Mouse (Mus musculus) midbrain, postnatal 0 days (tissue): ENCODE data around the gene Tbata. TPM values are rescaled to one million over a fixed set of nuclear protein-coding genes. Genes with fewer than 3 reads are reported as not detected.

Experiments used
- ATAC-seq: fragments of 200-750 bp; cut with Nextera tagmentation; 2 replicates; pipeline ENCODE4 v1.8.0; 2017; ENCODE audit warnings: moderate number of reproducible peaks, mild to moderate bottlenecking, moderate TSS enrichment, moderate library complexity; ENCODE audit not compliant: low FRiP score
- DNase-seq: peaks from one replicate; pipeline ENCODE4 v3.0.0-alpha.2; 2015; ENCODE audit warnings: low spot score
- H3K27ac ChIP-seq: fragments of 300-500 bp; sonication (generic); 2 replicates; pipeline ENCODE4 v1.5.1; 2014; ENCODE audit warnings: low read depth, mild to moderate bottlenecking, low read length, mixed read lengths
- H3K27me3 ChIP-seq: fragments of 300-500 bp; sonication (generic); 2 replicates; pipeline ENCODE4 v1.6.1; 2014; ENCODE audit warnings: low read length, control low read depth, mixed read lengths; ENCODE audit not compliant: insufficient read depth
- H3K36me3 ChIP-seq: fragments of 300-500 bp; sonication (generic); 2 replicates; pipeline ENCODE4 v1.6.1; 2014; ENCODE audit warnings: low read length, control low read depth, mixed read lengths; ENCODE audit not compliant: insufficient read depth
- H3K4me1 ChIP-seq: fragments of 300-500 bp; sonication (generic); 2 replicates; pipeline ENCODE4 v1.6.1; 2014; ENCODE audit warnings: mild to moderate bottlenecking, control low read depth, antibody characterized with exemption, low read length, mixed read lengths; ENCODE audit not compliant: insufficient read depth
- H3K4me2 ChIP-seq: fragments of 300-500 bp; sonication (generic); 2 replicates; pipeline ENCODE4 v1.6.1; 2014; ENCODE audit warnings: low read depth, mild to moderate bottlenecking, low read length, mixed read lengths; ENCODE audit not compliant: poor library complexity, severe bottlenecking
- H3K4me3 ChIP-seq: fragments of 300-500 bp; sonication (generic); 2 replicates; pipeline ENCODE4 v1.5.1; 2014; ENCODE audit warnings: low read depth, mild to moderate bottlenecking, low read length, moderate library complexity
- H3K9ac ChIP-seq: fragments of 300-500 bp; sonication (generic); replicated peaks from 2 replicates; pipeline ENCODE4 v1.6.1; 2014; ENCODE audit warnings: mild to moderate bottlenecking, low read length, moderate library complexity, mixed read lengths; ENCODE audit not compliant: poor library complexity, severe bottlenecking
- H3K9me3 ChIP-seq: fragments of 300-500 bp; sonication (generic); 2 replicates; pipeline ENCODE4 v1.6.1; 2016; ENCODE audit warnings: low read length, control low read depth
- CTCF ChIP-seq: IDR thresholded peaks from 2 replicates; pipeline ENCODE4 v1.5.1; 2016; ENCODE audit warnings: antibody characterized with exemption, mild to moderate bottlenecking
- WGBS: fragments of 180-500 bp; shearing (Covaris S2); extraction: QIAGEN DNeasy Blood & Tissue Kit; methylation state at CpG from one replicate; pipeline ENCODE4 v1.1.7; 2014; 5-methylcytosine and 5-hydroxymethylcytosine counted together
- polyA plus RNA-seq: library from polyadenylated mRNA; unstranded; fragments of >200 nt; fragmentation: Nextera tagmentation; extraction: Ambion mirVana; gene quantifications from 2 replicates; pipeline ENCODE4 v1.2.1, GENCODE M21; 2015
- total RNA-seq: library from RNA; depleted of rRNA; stranded (reverse); fragments of >200 nt; gene quantifications from 2 replicates; pipeline ENCODE4 v1.2.3, GENCODE M21; 2014; rRNA removed

Tbata gene
- total RNA-seq (0.11 TPM in 1 of 2 replicates, not detected in the other), polyA plus RNA-seq (0.11 TPM in 1 of 2 replicates, not detected in the other)

GRCm38 (mm10) chr10:61171654-61172053, at the start of gene Tbata:
Gene Tbata (plus strand): TSS chr10:61171954.
- DNase-seq (no peak), ATAC-seq (no peak)
- Histone ChIP-seq H3K27me3 (no peaks in the 10 kb centered on the region; the same call in 1 of the 2 replicates), H3K4me3 (no peak within 1 kb of the TSS), H3K4me1 (no peaks in the 10 kb centered on the region), H3K36me3 (no peaks in the 10 kb centered on the region), H3K4me2 (no peak within 1 kb of the TSS), H3K9ac (no peak within 1 kb of the TSS), H3K27ac (no peak within 1 kb of the TSS), H3K9me3 (no peaks in the 10 kb centered on the region)
- 76% methylated on average over 3 of the region's 3 CpGs for whole genome bisulfite sequencing
- no peak for TF ChIP-seq CTCF

DNA sequence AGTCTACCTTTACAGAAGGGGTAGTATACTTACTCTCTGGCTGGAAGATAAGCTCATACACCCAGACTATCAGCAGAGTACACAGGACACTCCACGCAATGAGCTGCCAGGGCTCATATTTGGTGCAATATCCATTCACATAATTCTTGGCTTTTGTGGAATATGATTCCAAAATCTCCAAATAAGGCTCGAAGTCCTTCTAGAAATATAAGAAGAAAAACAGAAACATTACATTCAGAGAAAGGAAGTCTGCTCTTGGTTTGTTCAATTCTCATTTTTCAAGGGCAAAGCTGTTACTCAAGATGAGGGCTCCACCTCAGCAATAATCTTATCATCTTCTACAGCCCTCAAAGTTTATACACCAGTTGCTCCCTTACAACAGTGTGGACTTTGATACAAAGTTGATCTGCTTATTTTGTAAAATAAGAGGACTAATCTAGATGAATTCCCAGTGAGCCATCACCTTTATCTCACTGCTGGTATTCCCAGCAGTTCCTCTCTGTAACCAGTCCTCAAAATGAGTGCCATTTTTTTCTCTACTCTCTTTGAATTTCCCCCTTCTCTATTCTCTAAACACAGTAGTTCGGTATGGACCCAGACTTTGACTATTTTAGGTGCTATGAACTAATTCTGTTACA, 48.4 kb upstream of the Tbata start:
- peaks cover 10% of the 10 kb centered on the region; the same call in 1 of the 2 replicates for H3K36me3 ChIP-seq
- TF ChIP-seq CTCF: no peak
- no peak for DNase-seq
- H3K4me3 ChIP-seq: no peak overlapping the region
- H3K27me3 ChIP-seq: no peaks in the 10 kb centered on the region
- H3K4me2 ChIP-seq: no peak overlapping the region
- H3K27ac ChIP-seq: no peak overlapping the region
- H3K9me3 ChIP-seq: no peaks in the 10 kb centered on the region
- H3K4me1 ChIP-seq: no peaks in the 10 kb centered on the region
- no peak overlapping the region for H3K9ac ChIP-seq
- no peak for ATAC-seq
- WGBS: 95% methylated on average over 3 of the region's 3 CpGs

GRCm38 (mm10) chr10:61124462-61124861, 47.3 kb upstream of the Tbata start:
- no peak overlapping the region for H3K4me3 ChIP-seq
- ATAC-seq (no peak), DNase-seq (no peak)
- WGBS: 86% methylated on average over 2 of the region's 2 CpGs
- no peak overlapping the region for H3K9ac ChIP-seq
- H3K27ac ChIP-seq: no peak overlapping the region
- H3K36me3 ChIP-seq: peaks cover 10% of the 10 kb centered on the region; the same call in 1 of the 2 replicates
- H3K4me1 ChIP-seq: no peaks in the 10 kb centered on the region
- no peak overlapping the region for H3K4me2 ChIP-seq
- no peaks in the 10 kb centered on the region for H3K9me3 ChIP-seq
- no peak for TF ChIP-seq CTCF
- no peaks in the 10 kb centered on the region for H3K27me3 ChIP-seq

GRCm38 (mm10) chr10:61128701-61129365, 42.9 kb upstream of the Tbata start:
- no peak overlapping the region for H3K4me2 ChIP-seq
- no peak for ATAC-seq

DNA sequence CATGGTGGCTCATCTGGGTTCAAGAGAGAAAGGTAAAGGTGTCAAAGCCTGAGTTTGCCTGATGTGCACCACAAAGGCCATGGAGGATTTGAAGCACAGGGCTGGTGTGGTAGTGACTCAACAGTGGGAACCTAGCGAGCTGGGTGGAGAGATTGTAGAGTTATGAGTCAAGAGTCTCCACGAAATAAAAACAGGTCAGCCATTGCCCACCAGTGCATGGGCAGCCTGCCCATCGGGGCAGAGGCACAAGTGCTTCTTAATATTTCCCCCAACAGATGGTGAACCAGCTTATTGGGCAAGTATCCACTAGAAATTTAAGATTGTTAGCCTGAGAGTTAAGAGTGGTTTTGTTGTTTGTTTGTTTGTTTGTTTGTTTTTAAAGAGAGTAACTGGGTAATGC, 40.8 kb upstream of the Tbata start:
- Histone ChIP-seq H3K4me3 (no peak overlapping the region), H3K9ac (no peak overlapping the region), H3K27ac (no peak overlapping the region), H3K4me1 (no peaks in the 10 kb centered on the region), H3K9me3 (no peaks in the 10 kb centered on the region), H3K4me2 (no peak overlapping the region), H3K36me3 (no peaks in the 10 kb centered on the region), H3K27me3 (no peaks in the 10 kb centered on the region)
- WGBS: 89% methylated on average over 3 of the region's 3 CpGs
- TF ChIP-seq CTCF: no peak
- ATAC-seq (no peak), DNase-seq (no peak)

More at GRCm38 (mm10) chr10:61128701-61129365, 42.9 kb upstream of the Tbata start:
- Histone ChIP-seq H3K9me3 (no peaks in the 10 kb centered on the region), H3K27ac (no peak overlapping the region), H3K27me3 (no peaks in the 10 kb centered on the region), H3K4me1 (no peaks in the 10 kb centered on the region), H3K4me3 (no peak overlapping the region), H3K36me3 (no peaks in the 10 kb centered on the region), H3K9ac (no peak overlapping the region)
- TF ChIP-seq CTCF: no peak
- DNase-seq: no peak
- 93% methylated on average over 1 of the region's 1 CpGs for WGBS

- Histone ChIP-seq H3K9ac (no peak overlapping the region), H3K27ac (no peak overlapping the region), H3K9me3 (no peaks in the 10 kb centered on the region), H3K4me1 (no peaks in the 10 kb centered on the region), H3K36me3 (no peaks in the 10 kb centered on the region), H3K27me3 (no peaks in the 10 kb centered on the region), H3K4me3 (no peak overlapping the region), H3K4me2 (no peak overlapping the region)
- no peak for DNase-seq
- ATAC-seq: no peak
- 67% methylated on average over 4 of the region's 4 CpGs for WGBS
- no peak for TF ChIP-seq CTCF
Observed at GRCm38 (mm10) chr10:61134041-61134440, 37.7 kb upstream of the Tbata start.
